Mouse (Mus musculus) MEL (cell line): ENCODE measurements around the gene Hba-a1. TPM values are rescaled to one million over a fixed set of nuclear protein-coding genes. Genes with fewer than 3 reads are reported as not detected.

Source experiments
- DNase-seq: peaks from one replicate; pipeline ENCODE4 v3.0.0; 2011; ENCODE audit warnings: low read depth, low spot score
- H3K27ac ChIP-seq: 2 replicates; pipeline ENCODE4 v1.5.1; 2012; ENCODE audit warnings: low read depth, mild to moderate bottlenecking, control low read depth, low read length, moderate library complexity; ENCODE audit not compliant: control insufficient read depth
- H3K27me3 ChIP-seq, 2 experiments: fragments of 150-350 bp in 1 of 2; sonication (generic) in 1 of 2; 2 replicates each; pipeline ENCODE4 v1.6.1; 2012; ENCODE audit warnings: low read length in 2 of 2, mild to moderate bottlenecking in 2 of 2, improper control_type of control experiment in 1 of 2, moderate library complexity in 1 of 2; ENCODE audit not compliant: insufficient read depth in 2 of 2, control insufficient read depth in 1 of 2
- H3K36me3 ChIP-seq, 2 experiments: 2 replicates each; pipeline ENCODE4 v1.6.1; 2012 to 2014; ENCODE audit warnings: low read length in 2 of 2, improper control_type of control experiment in 1 of 2, inconsistent platforms in 1 of 2, mild to moderate bottlenecking in 1 of 2; ENCODE audit not compliant: insufficient read depth in 2 of 2, control insufficient read depth in 1 of 2
- H3K4me1 ChIP-seq, 2 experiments: fragments of 150-350 bp in 1 of 2; sonication (generic) in 1 of 2; 2 replicates each; pipeline ENCODE4 v1.6.1; 2012; ENCODE audit warnings: low read length in 2 of 2, improper control_type of control experiment in 1 of 2, mild to moderate bottlenecking in 1 of 2; ENCODE audit not compliant: insufficient read depth in 2 of 2, control insufficient read depth in 1 of 2
- H3K4me3 ChIP-seq, 2 experiments: fragments of 150-350 bp in 1 of 2; sonication (generic) in 1 of 2; 2 replicates each; pipeline ENCODE4 v1.5.1; 2012; ENCODE audit warnings: low read depth in 2 of 2, low read length in 2 of 2, mild to moderate bottlenecking in 2 of 2, moderate library complexity in 2 of 2, control low read depth in 1 of 2, improper control_type of control experiment in 1 of 2; ENCODE audit not compliant: control insufficient read depth in 1 of 2, insufficient read depth in 1 of 2
- H3K79me2 ChIP-seq: 2 replicates; pipeline ENCODE4 v1.6.1; 2012; ENCODE audit warnings: mild to moderate bottlenecking, low read length, moderate library complexity; ENCODE audit not compliant: control insufficient read depth, poor library complexity, insufficient read depth
- H3K9ac ChIP-seq: 2 replicates; pipeline ENCODE4 v1.6.1; 2012; ENCODE audit warnings: low read depth, mild to moderate bottlenecking, control low read depth, low read length, moderate library complexity; ENCODE audit not compliant: control insufficient read depth, poor library complexity, severe bottlenecking
- H3K9me3 ChIP-seq: fragments of 150-350 bp; sonication (generic); replicated peaks from 2 replicates; pipeline ENCODE4 v1.6.1; 2012; ENCODE audit warnings: mild to moderate bottlenecking, low read length, improper control_type of control experiment, moderate library complexity; ENCODE audit not compliant: insufficient read depth
- BHLHE40 ChIP-seq: IDR thresholded peaks from 2 replicates; pipeline ENCODE4 v1.6.1; 2012; ENCODE audit warnings: low read depth, mild to moderate bottlenecking, inconsistent platforms, low read length, improper control_type of control experiment, borderline replicate concordance
- CHD2 ChIP-seq: IDR thresholded peaks from 2 replicates; pipeline ENCODE4 v1.6.1; 2011; ENCODE audit warnings: low read length, improper control_type of control experiment
- CTCF ChIP-seq, 3 experiments: IDR thresholded peaks in 2 of 3; conservative IDR thresholded peaks in 1 of 3; 2 replicates each; pipeline ENCODE4 v1.5.1; 2011 to 2012; ENCODE audit warnings: low read length in 3 of 3, low read depth in 2 of 3, mild to moderate bottlenecking in 2 of 3, improper control_type of control experiment in 1 of 3, inconsistent platforms in 1 of 3, mixed read lengths in 1 of 3, moderate library complexity in 1 of 3; ENCODE audit not compliant: control insufficient read depth in 1 of 3, insufficient read depth in 1 of 3, poor library complexity in 1 of 3, severe bottlenecking in 1 of 3
- ELF1 ChIP-seq: IDR thresholded peaks from 2 replicates; pipeline ENCODE4 v1.6.1; 2014; ENCODE audit warnings: low read depth, mild to moderate bottlenecking, inconsistent platforms, low read length, improper control_type of control experiment, moderate library complexity
- EP300 ChIP-seq, 2 experiments: IDR thresholded peaks; 2 replicates each; pipeline ENCODE4 v1.6.1; 2011; ENCODE audit warnings: improper control_type of control experiment in 2 of 2, low read length in 2 of 2, low read depth in 1 of 2, mild to moderate bottlenecking in 1 of 2
- ETS1 ChIP-seq: IDR thresholded peaks from 2 replicates; pipeline ENCODE4 v1.6.1; 2012; ENCODE audit warnings: low read depth, mild to moderate bottlenecking, inconsistent platforms, low read length, improper control_type of control experiment, moderate library complexity
- GATA1 ChIP-seq: IDR thresholded peaks from 2 replicates; pipeline ENCODE4 v1.6.1; 2011; ENCODE audit warnings: low read depth, low read length, improper control_type of control experiment
- HCFC1 ChIP-seq: IDR thresholded peaks from 2 replicates; pipeline ENCODE4 v1.6.1; 2012; ENCODE audit warnings: low read depth, mild to moderate bottlenecking, inconsistent platforms, low read length, improper control_type of control experiment, moderate library complexity
- JUND ChIP-seq: IDR thresholded peaks from 2 replicates; pipeline ENCODE4 v1.6.1; 2011; ENCODE audit warnings: low read depth, mild to moderate bottlenecking, improper control_type of control experiment, low read length
- KAT2A ChIP-seq: conservative IDR thresholded peaks from 2 replicates; pipeline ENCODE4 v1.6.1; 2012; ENCODE audit warnings: low read depth, low read length, improper control_type of control experiment, inconsistent platforms
- MAFK ChIP-seq: IDR thresholded peaks from 2 replicates; pipeline ENCODE4 v1.6.1; 2011; ENCODE audit warnings: low read depth, mild to moderate bottlenecking, low read length, improper control_type of control experiment, borderline replicate concordance
- MAX ChIP-seq: IDR thresholded peaks from 2 replicates; pipeline ENCODE4 v1.6.1; 2011; ENCODE audit warnings: low read length, improper control_type of control experiment
- MAZ ChIP-seq: IDR thresholded peaks from 2 replicates; pipeline ENCODE4 v1.6.1; 2012; ENCODE audit warnings: low read depth, mild to moderate bottlenecking, inconsistent platforms, low read length, improper control_type of control experiment
- MXI1 ChIP-seq: IDR thresholded peaks from 2 replicates; pipeline ENCODE4 v1.6.1; 2011; ENCODE audit warnings: mild to moderate bottlenecking, low read depth, low read length, improper control_type of control experiment
- MYB ChIP-seq: IDR thresholded peaks from 2 replicates; pipeline ENCODE4 v1.6.1; 2011; ENCODE audit warnings: mild to moderate bottlenecking, low read depth, low read length, improper control_type of control experiment
- MYC ChIP-seq: IDR thresholded peaks from 2 replicates; pipeline ENCODE4 v1.6.1; 2011; ENCODE audit warnings: low read depth, mild to moderate bottlenecking, low read length, improper control_type of control experiment, moderate library complexity
- NELFE ChIP-seq: IDR thresholded peaks from 2 replicates; pipeline ENCODE4 v1.6.1; 2011; ENCODE audit warnings: low read depth, low read length, improper control_type of control experiment
- NRF1 ChIP-seq: IDR thresholded peaks from 2 replicates; pipeline ENCODE4 v1.6.1; 2014; ENCODE audit warnings: low read depth, mild to moderate bottlenecking, inconsistent platforms, low read length, improper control_type of control experiment, moderate library complexity; ENCODE audit not compliant: poor library complexity, insufficient read depth, severe bottlenecking
- POLR2A ChIP-seq, 2 experiments: IDR thresholded peaks; 2 replicates each; pipeline ENCODE4 v1.6.1; 2011 to 2012; ENCODE audit warnings: low read length in 2 of 2, mild to moderate bottlenecking in 2 of 2, control low read depth in 1 of 2, improper control_type of control experiment in 1 of 2, low read depth in 1 of 2, moderate library complexity in 1 of 2; ENCODE audit not compliant: control insufficient read depth in 1 of 2, insufficient read depth in 1 of 2, poor library complexity in 1 of 2
- POLR2AphosphoS2 ChIP-seq: IDR thresholded peaks from 2 replicates; pipeline ENCODE4 v1.6.1; 2011; ENCODE audit warnings: low read length, improper control_type of control experiment
- POLR2AphosphoS5 ChIP-seq: IDR thresholded peaks from 2 replicates; pipeline ENCODE4 v1.6.1; 2012; ENCODE audit warnings: low read depth, borderline replicate concordance, mild to moderate bottlenecking, inconsistent platforms, low read length, moderate library complexity, mixed read lengths
- RAD21 ChIP-seq: IDR thresholded peaks from 2 replicates; pipeline ENCODE4 v1.6.1; 2011; ENCODE audit warnings: mild to moderate bottlenecking, low read depth, low read length, improper control_type of control experiment
- RCOR1 ChIP-seq: IDR thresholded peaks from 2 replicates; pipeline ENCODE4 v1.6.1; 2012; ENCODE audit warnings: low read depth, mild to moderate bottlenecking, inconsistent platforms, low read length, improper control_type of control experiment
- SMC3 ChIP-seq: IDR thresholded peaks from 2 replicates; pipeline ENCODE4 v1.6.1; 2011; ENCODE audit warnings: low read depth, low read length, improper control_type of control experiment
- TBP ChIP-seq: IDR thresholded peaks from 2 replicates; pipeline ENCODE4 v1.8.0; 2011; ENCODE audit warnings: low read depth, low read length, improper control_type of control experiment
- TCF12 ChIP-seq: IDR thresholded peaks from 2 replicates; pipeline ENCODE4 v1.6.1; 2014; ENCODE audit warnings: low read depth, mild to moderate bottlenecking, inconsistent platforms, low read length, improper control_type of control experiment, moderate library complexity
- USF1 ChIP-seq: IDR thresholded peaks from 2 replicates; pipeline ENCODE4 v1.6.1; 2014; ENCODE audit warnings: low read depth, mild to moderate bottlenecking, inconsistent platforms, low read length, improper control_type of control experiment, moderate library complexity
- USF2 ChIP-seq, 2 experiments: IDR thresholded peaks; 2 replicates each; pipeline ENCODE4 v1.6.1; 2011 to 2012; ENCODE audit warnings: improper control_type of control experiment in 2 of 2, low read length in 2 of 2, borderline replicate concordance in 1 of 2, inconsistent platforms in 1 of 2, low read depth in 1 of 2, mild to moderate bottlenecking in 1 of 2; ENCODE audit not compliant: insufficient read depth in 1 of 2
- ZC3H11A ChIP-seq: IDR thresholded peaks from 2 replicates; pipeline ENCODE4 v1.6.1; 2012; ENCODE audit warnings: low read depth, mild to moderate bottlenecking, inconsistent platforms, low read length, improper control_type of control experiment
- ZKSCAN1 ChIP-seq: IDR thresholded peaks from 2 replicates; pipeline ENCODE4 v1.6.1; 2012; ENCODE audit warnings: low read depth, mild to moderate bottlenecking, inconsistent platforms, low read length, improper control_type of control experiment, moderate library complexity
- ZMIZ1 ChIP-seq: IDR thresholded peaks from 2 replicates; pipeline ENCODE4 v1.6.1; 2012; ENCODE audit warnings: low read depth, mild to moderate bottlenecking, inconsistent platforms, low read length, improper control_type of control experiment, moderate library complexity
- ZNF384 ChIP-seq: IDR thresholded peaks from 2 replicates; pipeline ENCODE4 v1.6.1; 2012; ENCODE audit warnings: low read depth, mild to moderate bottlenecking, inconsistent platforms, low read length, improper control_type of control experiment
- polyA plus RNA-seq, 2 experiments: library from polyadenylated mRNA; stranded (reverse) in 1 of 2; unstranded in 1 of 2; fragments of >175 nt in 1 of 2; fragments of >200 nt in 1 of 2; gene quantifications; 2 replicates each; pipeline versions ENCODE4 v1.2.1 to v1.2.4; 2012; ENCODE audit warnings: low replicate concordance in 2 of 2, low read depth in 1 of 2; ENCODE audit not compliant: insufficient read length in 2 of 2, insufficient read depth in 1 of 2, missing spikeins in 1 of 2
- total RNA-seq: library from RNA; depleted of rRNA; stranded (reverse); fragments of 300-350 nt; gene quantifications from 2 replicates; pipeline ENCODE4 v1.2.3, GENCODE M21; 2012

The Hba-a1 gene
- total and polyA plus RNA-seq, 3 experiments, result 272 to 334 (median 313) TPM

DNA sequence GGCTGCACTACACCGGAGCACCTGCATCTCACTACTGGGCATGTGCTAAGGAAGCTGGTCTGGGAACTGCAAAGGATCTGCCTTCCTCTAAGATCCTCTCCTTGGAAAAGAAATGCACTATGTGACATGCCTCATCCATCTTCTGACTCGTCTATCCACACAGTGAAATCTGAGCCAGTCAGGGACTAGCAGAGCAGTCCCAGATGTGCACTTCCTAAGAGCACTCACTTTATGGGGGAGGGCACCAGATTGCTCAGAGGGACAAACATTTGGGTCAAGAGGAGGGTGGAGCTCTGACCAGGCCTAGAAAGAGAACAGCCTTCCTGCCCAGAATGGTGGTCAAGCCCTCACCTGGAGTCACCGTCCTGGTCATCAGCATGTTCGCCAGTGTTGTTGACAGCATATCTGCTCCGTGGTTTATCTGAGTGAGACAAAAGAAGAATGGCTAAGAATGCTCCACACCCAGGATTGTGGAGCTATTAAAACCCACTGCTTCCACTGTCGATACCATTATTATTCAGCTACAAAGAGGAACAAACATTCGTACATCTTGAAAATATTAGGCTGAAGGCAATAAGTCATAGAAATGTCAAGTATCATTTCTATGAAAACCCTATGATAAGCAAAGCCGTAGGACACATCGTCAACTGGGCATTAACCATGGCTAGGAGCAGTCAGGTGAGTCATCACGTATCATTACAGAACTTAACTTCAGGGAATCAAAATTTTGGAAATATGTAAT is 20.5 kb upstream of the Hba-a1 start (continued):
- TF ChIP-seq ETS1 (no peak), MYC (no peak)

DNA sequence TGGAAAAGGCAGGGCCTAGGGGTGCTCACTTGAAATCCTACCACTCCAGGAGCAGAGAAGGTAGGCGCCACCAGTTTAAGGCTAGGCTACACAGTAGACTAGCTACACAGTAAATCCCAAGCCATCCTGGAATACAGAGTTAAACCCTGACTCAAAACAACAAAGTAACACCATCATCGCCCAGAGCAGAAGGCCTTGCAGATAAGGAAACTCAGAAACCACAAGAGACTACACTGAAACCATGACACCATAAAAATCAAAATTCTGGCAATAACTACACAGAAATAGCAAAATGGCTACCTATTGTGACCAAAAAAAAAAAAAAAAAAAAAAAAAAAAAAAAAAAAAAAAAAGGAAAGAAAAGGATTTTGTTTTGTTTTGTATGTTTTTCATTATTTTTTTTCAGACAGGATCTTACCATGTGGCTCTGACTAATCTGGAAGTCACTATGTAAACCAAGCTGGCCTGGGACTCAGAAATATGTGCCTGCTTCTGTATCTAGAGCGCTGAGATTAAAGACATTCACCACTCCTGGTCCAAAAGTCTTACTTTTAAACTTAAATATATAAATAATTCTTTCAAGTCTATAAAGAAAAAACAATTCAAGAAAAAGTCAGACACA is 18.1 kb upstream of the Hba-a1 start:
- no peaks in the 10 kb centered on the region for H3K9me3 ChIP-seq
- H3K9ac ChIP-seq, result no peak overlapping the region
- H3K79me2 ChIP-seq, result peaks cover 5% of the 10 kb centered on the region
- peak overlapping the region; percentile 25 for H3K27ac ChIP-seq
- no peaks in the 10 kb centered on the region for H3K27me3 ChIP-seq
- peak; percentile 94 for DNase-seq
- peaks cover 0 to 44% of the 10 kb centered on the region in 2 experiments; a peak in 2 of 4 replicates for H3K36me3 ChIP-seq
- no peak overlapping the region for H3K4me3 ChIP-seq
- peaks cover 28 to 41% of the 10 kb centered on the region in 2 experiments for H3K4me1 ChIP-seq
- TF ChIP-seq EP300 (IDR thresholded peaks at IDR 0.05; ENCODE audit: low read depth in 1 of 2, low read length in 2 of 2), result peak; percentile 96
- TF ChIP-seq SMC3, result no peak
- TF ChIP-seq ELF1, result no peak
- TF ChIP-seq RCOR1, result peak; percentile 100
- TF ChIP-seq MAZ, result 0 out of 2 replicates have a peak, but pooled peaks have one; percentile 30
- TF ChIP-seq RAD21, result no peak
- peak; percentile 69 for TF ChIP-seq MXI1
- TF ChIP-seq BHLHE40, result peak; percentile 78
- peak; percentile 98 for TF ChIP-seq TCF12
- no peak for TF ChIP-seq ZMIZ1
- peak; percentile 98 for TF ChIP-seq GATA1
- TF ChIP-seq ZC3H11A, result 0 out of 2 replicates have a peak, but pooled peaks have one; percentile 1
- 0 out of 2 replicates have a peak, but pooled peaks have one; percentile 4 for TF ChIP-seq NRF1
- peak in 1 of 2 experiments; percentile 8; a peak in 1 of 4 replicates for TF ChIP-seq USF2 (IDR thresholded peaks at IDR 0.05; ENCODE audit: borderline replicate concordance in 1 of 2, insufficient read depth in 1 of 2, low read depth in 1 of 2, low read length in 2 of 2)
- peak; percentile 91 for TF ChIP-seq MAFK
- TF ChIP-seq POLR2AphosphoS2, result 0 out of 2 replicates have a peak, but pooled peaks have one; percentile 36
- TF ChIP-seq NELFE, result no peak
- TF ChIP-seq POLR2A (IDR thresholded peaks at IDR 0.05; ENCODE audit: control insufficient read depth in 1 of 2, insufficient read depth in 1 of 2, low read depth in 1 of 2, low read length in 2 of 2, poor library complexity in 1 of 2), result no peak
- no peak for TF ChIP-seq CHD2
- peak; percentile 91 for TF ChIP-seq ZNF384
- TF ChIP-seq MYC, result peak; percentile 69; the same call in 1 of the 2 replicates
- TF ChIP-seq USF1, result peak; percentile 18; the same call in 1 of the 2 replicates
- TF ChIP-seq TBP, result no peak
- 0 out of 2 replicates have a peak, but pooled peaks have one; percentile 36 for TF ChIP-seq ZKSCAN1
- no peak; the same call in 1 of the 2 replicates for TF ChIP-seq KAT2A
- TF ChIP-seq MAX, result peak; percentile 65
- TF ChIP-seq CTCF (IDR thresholded peaks at IDR 0.05 in 2 of 3, conservative IDR thresholded peaks at IDR 0.05 in 1 of 3; ENCODE audit: control insufficient read depth in 1 of 3, insufficient read depth in 1 of 3, low read depth in 2 of 3, low read length in 3 of 3, poor library complexity in 1 of 3, severe bottlenecking in 1 of 3), result no peak
- TF ChIP-seq ETS1, result peak; percentile 96
- TF ChIP-seq POLR2AphosphoS5, result no peak
- TF ChIP-seq MYB, result no peak
- no peak for TF ChIP-seq JUND
- peak; percentile 47; the same call in 1 of the 2 replicates for TF ChIP-seq HCFC1
